Mouse (Mus musculus): ENCODE data around the gene Gemin2. TPM values are rescaled to one million over a fixed set of nuclear protein-coding genes. Genes with fewer than 3 reads are reported as not detected.
"Not testable (repeated sequence)": the region's sequence is repeated elsewhere in the genome, so short reads cannot be mapped to it uniquely, and the experiment has no call there.

The Gemin2 gene
- total RNA-seq, 2 experiments from 2014 or later: 4.0 to 4.9 TPM

DNA sequence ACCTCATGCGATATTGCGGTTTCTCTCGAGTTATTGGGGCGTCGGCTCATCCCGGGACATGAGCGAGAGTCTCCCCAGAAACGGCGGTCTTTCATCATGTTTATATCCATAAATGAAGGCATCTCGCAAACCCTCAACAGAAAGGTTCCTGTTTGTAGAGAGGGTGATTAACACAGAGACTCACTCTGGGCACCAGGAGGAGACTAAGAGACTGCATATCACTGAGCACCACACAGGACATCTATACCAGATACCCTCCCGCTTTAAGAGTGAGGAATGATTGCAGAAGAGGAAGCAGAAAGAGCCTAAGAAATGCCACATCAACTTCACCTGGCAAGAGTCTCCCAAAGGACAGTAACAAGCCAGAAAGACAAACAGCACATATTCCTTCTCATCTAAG is 43.0 kb downstream of the Gemin2 start:
- no peak for DNase-seq (ENCODE audit: low spot score)

DNA sequence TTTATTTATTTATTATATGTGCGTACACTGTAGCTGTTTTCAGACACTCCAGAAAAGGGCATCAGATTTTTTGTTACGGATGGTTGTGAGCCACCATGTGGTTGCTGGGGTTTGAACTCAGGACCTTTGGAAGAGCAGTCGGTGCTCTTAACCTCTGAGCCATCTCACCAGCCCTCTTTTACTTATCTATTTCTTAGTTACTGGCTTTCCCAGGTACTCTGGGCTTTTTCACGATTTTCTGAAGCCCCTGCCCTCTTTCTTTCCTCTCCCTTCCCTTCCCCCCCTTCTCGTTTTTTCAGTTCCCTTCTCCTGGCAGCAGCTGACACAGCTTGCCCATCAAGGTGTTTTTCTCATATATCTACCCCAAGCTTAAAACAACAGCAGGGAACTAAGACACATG is 45.0 kb downstream of the Gemin2 start:
- not testable (repeated sequence) for DNase-seq (ENCODE audit: low spot score)

DNA sequence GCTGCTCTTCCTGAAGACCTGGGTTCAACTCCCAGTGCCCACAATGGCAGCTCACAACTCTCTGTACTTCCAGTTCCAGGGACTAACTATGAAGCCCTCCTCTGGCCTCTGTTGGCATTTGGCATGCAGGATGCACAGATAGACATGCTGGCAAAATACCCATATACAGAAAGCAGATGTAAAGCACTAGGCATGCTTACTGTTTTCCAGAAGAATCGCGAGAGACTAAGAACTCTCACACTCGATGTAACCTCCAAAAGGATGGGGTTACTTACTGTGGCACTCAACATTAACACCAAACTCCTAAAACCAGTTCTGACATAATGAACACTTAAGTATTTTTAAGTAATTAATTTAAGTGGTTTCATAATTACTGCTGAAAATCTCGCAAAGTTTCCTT is 47.1 kb downstream of the Gemin2 start:
- DNase-seq (ENCODE audit: low spot score): no peak

DNA sequence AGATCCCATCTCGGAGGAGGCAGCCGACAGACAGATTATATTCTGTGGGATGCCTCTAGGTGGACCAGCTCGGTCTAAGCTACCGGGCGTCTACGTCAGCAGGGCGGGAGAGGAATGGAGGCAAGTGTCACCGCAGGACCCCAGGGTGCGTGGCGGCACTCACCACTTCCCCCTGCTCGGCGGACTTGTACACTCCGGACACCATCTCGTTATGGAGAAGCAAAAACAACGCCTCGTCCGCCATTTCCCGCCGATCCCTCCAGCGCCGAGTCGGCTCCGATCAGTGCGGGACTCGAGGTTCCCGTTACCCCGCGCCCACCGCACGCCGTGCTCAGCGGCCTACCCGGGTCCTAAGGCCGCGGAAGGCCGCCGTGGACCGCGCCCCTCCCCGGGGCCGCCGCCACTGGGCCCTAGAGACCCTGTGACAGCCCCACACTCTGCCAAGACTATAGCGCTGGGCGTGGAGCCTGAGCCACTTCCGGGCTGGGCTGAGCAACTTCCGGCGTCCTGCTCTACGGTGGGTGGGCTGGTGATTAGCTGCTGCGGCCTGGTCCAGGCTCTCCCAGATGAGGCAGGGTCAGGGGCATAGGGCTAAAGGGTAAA is 47.9 kb downstream of the Gemin2 start, which contains the start of gene Trappc6b:
Gene Trappc6b, minus strand, starts transcription at position 480 of the 603 bp plus-strand sequence.
- DNase-seq (ENCODE audit: low spot score): peak; percentile 80

DNA sequence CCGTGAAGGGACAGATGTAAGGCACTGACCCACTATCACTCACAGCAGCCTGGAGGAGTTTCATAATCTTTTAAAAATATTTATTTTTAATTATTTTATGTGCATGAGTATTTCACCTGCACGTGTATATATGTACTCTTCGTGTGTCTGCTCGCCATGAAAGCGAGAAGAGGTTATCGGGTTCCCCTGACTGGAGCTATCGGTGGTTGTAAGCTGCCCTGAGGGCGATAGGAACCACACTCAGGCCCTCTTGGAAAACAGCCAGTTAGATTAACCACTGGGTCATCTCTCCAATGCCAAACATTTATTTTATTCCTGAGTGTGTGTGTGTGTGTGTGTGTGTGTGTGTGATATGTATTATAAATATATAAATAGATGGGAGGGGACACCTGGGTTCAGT is 51.6 kb downstream of the Gemin2 start:
- DNase-seq (ENCODE audit: low spot score): no peak

DNA sequence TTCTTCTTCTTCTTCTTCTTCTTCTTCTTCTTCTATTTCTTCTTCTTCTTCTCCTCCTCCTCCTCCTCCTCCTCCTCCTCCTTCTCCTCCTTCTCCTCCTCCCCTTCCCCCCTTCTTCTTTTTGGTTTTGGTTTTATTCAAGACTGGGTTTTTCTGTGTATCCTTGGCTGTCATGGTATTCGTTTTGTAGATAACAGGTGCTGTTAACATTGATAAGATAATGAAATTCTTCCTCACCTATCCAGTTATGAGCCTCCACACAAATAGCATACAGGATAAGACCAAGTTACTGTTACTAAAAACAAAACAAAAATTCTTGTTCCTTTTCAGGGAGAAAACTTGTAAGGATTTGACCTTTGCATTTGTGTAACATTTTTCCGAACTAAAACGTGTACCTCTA is 52.6 kb downstream of the Gemin2 start:
- DNase-seq (ENCODE audit: low spot score): no peak

DNA sequence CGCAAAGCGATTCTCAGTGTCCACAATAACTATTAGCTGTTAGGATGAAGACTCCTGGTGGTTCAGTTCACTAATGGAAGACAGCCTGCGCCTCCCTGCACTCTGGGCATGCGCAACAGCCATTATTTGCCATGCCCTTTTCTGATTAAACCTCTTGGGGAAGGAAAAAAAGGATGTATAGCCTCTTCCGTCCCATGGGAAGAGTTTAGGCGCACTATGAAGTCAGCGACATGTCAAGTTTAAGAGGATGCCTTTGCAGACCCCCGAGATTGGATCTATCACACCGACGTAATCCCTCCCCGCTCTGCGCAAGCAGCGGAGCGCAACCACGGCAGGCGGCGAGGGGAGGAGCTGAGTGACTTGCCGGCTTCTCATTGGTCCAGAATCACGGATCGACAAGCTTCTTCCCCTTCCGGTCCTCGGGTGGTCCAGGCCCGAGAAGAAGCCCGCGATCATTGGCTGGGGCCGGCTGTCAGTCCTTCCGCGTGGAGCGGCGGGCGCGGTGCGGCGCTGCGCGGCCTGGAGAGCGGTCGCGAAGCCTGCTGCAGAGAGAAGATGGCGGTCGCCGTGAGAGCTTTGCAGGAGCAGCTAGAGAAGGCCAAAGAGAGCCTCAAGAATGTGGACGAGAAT is 53.4 kb downstream of the Gemin2 start, which contains the start of gene Pnn:
Gene Pnn, plus strand, starts transcription at position 437 of the 630 bp plus-strand sequence.
- peak; percentile 97 for DNase-seq (ENCODE audit: low spot score)

DNA sequence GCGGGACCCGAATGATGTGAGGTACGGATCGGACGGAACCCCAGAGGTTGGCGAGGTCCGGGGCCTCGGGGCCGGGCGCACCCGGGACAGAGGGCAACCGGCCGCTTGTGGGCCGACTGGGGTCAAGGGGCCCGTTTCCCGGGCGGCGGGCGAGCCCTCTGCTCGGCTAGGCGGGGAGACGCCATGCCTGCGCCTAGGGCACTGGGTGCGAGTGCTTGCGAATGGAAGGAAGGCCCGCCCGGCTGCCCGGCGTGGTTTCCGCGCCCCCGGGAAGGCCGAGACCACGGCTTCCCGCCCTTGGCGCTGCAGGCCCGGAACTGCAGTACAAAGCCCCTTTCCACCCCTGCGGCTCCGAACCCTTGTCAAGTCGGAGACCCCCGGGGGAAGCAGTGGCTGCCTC is 53.9 kb downstream of the Gemin2 start:
- DNase-seq (ENCODE audit: low spot score): no peak

DNA sequence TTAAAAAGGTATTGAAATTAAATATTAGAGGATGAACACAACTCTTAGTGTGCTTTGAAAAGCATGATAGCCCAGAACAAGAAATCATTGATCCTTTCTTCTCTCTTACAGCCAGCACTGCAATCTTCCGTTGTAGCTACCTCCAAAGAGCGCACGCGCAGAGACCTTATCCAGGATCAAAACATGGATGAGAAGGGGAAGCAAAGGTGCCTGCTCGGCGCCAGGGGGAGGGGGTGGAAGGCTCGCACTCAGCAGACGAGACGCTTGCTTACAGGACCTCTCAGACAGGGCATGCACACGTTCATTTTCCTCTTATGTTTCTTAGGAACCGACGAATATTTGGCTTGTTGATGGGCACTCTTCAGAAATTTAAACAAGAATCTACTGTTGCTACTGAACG is 55.6 kb downstream of the Gemin2 start:
- no peak for DNase-seq (ENCODE audit: low spot score)

DNA sequence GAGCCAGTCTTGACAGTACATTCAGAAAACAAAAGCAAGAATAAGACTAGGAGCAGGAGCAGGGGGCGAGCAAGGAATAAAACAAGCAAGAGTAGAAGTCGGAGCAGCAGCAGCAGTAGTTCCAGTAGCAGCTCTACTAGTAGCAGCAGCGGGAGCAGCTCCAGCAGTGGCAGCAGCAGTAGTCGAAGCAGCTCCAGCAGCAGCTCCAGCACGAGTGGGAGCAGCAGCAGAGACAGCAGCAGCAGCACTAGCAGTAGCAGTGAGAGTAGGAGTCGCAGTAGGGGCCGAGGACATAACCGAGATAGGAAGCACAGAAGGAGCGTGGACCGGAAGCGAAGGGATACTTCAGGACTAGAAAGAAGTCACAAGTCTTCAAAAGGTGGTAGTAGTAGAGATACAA is 59.1 kb downstream of the Gemin2 start:
- DNase-seq (ENCODE audit: low spot score): no peak

DNA sequence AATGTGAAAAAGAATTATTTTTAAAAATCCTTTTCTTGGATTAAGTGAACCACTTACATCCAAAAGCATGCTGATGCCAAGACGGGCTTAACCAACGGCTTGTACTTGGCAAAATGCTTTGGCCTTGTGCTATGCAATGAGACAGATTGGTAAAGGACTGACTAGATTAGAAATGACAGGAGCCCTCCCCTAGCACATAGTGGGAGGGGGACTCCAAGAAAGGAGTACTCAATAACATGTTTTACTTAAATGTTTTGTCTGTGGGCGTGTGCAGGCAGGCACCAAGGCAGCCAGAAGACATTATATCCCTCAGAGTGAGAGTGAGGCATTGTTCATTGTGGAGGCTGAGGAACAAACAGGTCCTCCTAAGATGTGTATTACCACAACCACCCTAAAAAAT is 60.9 kb downstream of the Gemin2 start:
- DNase-seq (ENCODE audit: low spot score): no peak

DNA sequence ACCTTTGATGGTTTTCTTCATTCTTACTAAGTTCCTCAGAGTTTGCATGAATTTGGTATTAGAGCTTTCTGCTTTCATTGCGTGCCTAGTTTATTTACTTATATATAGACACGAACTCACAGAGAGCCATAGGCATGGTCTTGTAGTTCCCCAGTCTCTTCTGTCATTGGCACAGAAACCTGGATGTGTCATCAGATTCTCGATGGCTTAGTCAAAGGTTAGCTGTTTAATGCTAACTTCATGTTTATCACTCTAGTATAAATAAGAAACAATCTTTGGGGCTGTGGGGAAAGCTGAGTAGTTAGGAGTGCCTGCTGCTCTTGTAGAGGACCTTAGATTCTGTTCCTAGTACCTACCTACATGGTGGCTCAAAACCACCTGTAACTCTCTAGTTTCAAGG is 63.8 kb downstream of the Gemin2 start:
- DNase-seq (ENCODE audit: low spot score): no peak

DNA sequence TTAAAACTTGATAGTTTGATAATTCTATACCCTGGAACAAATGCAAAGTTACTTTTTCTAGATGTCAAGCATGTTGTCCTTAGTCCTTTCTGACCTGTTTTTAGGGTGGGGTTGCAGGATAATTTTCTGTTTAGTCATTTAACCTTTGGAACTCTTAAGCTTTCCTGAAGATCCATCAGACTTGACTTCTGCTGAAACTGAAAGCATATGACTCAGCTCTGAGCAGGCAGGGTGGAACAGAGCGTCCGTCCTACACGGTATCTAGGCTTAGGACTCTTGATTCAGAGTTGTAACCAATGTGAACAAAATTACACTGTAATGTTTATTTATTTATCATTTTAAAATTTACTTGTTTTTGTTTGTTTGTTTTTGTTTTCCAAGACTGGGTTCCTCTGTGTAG is 64.7 kb downstream of the Gemin2 start:
- DNase-seq (ENCODE audit: low spot score): no peak

Other genes starting within 250 kb of the Gemin2 start
- gene Sec23a, start 1.4 kb upstream of the Gemin2 start, total RNA-seq (2021): 10 to 100 TPM; 60.1 to 60.9 TPM
- gene Trappc6b, start 48.1 kb downstream of the Gemin2 start, total RNA-seq (2021): 10 to 100 TPM; 45.5 to 57.9 TPM
- 10 to 100 TPM; 17.3 to 19.3 TPM for gene Pnn, start 53.5 kb downstream of the Gemin2 start, total RNA-seq (2021)
- gene Mia2, start 82.4 kb downstream of the Gemin2 start, total RNA-seq (2021): 100 to 1,000 TPM; 104 to 118 TPM
- 1 to 10 TPM; 2.8 TPM for gene Fbxo33, start 206.3 kb downstream of the Gemin2 start, total RNA-seq (2021)